Mouse (Mus musculus) embryonic facial prominence, embryonic 10.5 days (tissue): ENCODE measurements around the gene Arhgap15. TPM values are rescaled to one million over a fixed set of nuclear protein-coding genes. Genes with fewer than 3 reads are reported as not detected.

Experiments used
- DNase-seq: peaks from one replicate; pipeline ENCODE4 v3.0.0-alpha.2; 2017; ENCODE audit warnings: low spot score
- H3K27ac ChIP-seq: fragments of 300-500 bp; sonication (generic); replicated peaks from 2 replicates; pipeline ENCODE4 v1.5.1; 2016; ENCODE audit warnings: mild to moderate bottlenecking
- H3K27me3 ChIP-seq: fragments of 300-500 bp; sonication (generic); replicated peaks from 2 replicates; pipeline ENCODE4 v1.6.1; 2016; ENCODE audit warnings: low read depth, mild to moderate bottlenecking; ENCODE audit not compliant: poor library complexity, severe bottlenecking
- H3K36me3 ChIP-seq: fragments of 300-500 bp; sonication (generic); replicated peaks from 2 replicates; pipeline ENCODE4 v1.6.1; 2016; ENCODE audit warnings: mild to moderate bottlenecking, moderate library complexity
- H3K4me1 ChIP-seq: fragments of 300-500 bp; sonication (generic); 2 replicates; pipeline ENCODE4 v1.6.1; 2016
- H3K4me3 ChIP-seq: fragments of 300-500 bp; sonication (generic); 2 replicates; pipeline ENCODE4 v1.5.1; 2016; ENCODE audit warnings: mild to moderate bottlenecking, moderate library complexity
- H3K9me3 ChIP-seq: fragments of 300-500 bp; sonication (generic); 2 replicates; pipeline ENCODE4 v1.6.1; 2016; ENCODE audit warnings: mild to moderate bottlenecking
- WGBS: fragments of 180-500 bp; shearing (Covaris S2); methylation state at CpG from one replicate; pipeline ENCODE4 v1.1.7; 2016; 5-methylcytosine and 5-hydroxymethylcytosine counted together
- polyA plus RNA-seq: library from polyadenylated mRNA; unstranded; fragments of >200 nt; fragmentation: Nextera tagmentation; extraction: Ambion mirVana; gene quantifications from 2 replicates; pipeline ENCODE4 v1.2.1, GENCODE M21; 2016

Gene Arhgap15
- polyA plus RNA-seq, 1 experiment from 2014 or later, result 0.31 TPM

DNA sequence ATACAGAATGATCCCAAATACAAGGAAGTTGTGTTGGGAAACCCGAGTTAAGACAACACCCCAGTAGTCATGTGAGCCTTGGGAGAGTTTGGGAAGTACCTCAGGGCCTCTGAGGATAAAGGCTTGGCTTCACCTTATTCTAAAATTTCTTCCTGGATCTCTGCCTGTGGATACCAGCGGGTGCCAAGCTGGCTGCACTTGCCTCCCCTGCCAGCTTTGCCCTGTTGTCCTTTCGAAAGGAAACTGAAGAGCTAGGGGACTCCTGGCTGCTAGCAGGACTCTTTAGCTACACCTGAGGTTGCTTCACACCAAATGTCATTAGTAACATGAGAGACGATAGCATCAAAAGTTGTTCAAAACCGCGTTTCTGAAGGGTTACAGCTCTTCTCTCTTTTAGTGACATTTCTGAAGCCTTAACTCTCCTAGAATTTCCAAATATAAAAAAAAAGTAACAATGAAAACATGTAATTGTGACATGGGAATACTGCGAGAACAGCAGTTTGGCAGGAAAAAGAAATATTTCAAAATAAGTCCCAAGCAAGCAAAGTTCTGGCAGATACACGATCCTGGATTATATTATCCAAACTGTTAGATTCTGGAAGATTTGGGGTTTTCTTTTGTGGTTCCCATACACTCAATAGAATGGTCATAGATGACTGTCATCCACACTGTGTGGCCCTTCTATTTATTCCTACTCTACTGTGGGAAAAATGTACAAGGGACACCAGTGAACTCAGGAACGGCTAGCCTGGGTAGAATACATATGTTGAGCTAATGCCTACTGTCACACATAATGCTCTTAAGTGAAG, 364.6 kb downstream of the Arhgap15 start:
- WGBS, result 85% methylated on average over 9 of the region's 9 CpGs
- no peak overlapping the region for H3K27ac ChIP-seq
- H3K4me3 ChIP-seq, result no peak overlapping the region
- no peak for DNase-seq
- no peaks in the 10 kb centered on the region for H3K36me3 ChIP-seq
- no peaks in the 10 kb centered on the region for H3K9me3 ChIP-seq
- H3K27me3 ChIP-seq, result no peaks in the 10 kb centered on the region
- H3K4me1 ChIP-seq, result no peaks in the 10 kb centered on the region

DNA sequence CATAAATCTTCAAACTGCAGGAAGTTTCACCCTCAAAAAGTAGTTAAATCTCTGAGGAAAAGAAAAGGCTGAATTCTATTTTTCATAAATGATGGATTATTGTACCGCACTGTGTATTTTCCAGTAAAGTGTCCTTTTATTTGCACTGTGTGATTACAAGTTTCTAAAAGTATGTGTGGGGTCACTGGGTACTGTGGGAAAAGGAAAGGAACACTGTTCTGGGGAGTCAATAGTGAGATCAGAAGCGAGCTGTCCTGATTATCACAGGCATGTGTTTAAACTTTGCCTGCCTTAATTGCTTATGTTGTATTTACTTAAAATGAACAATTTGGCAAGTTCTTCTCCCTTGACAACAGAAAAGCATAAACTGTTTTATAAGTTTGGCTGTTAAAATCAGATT, 365.7 kb downstream of the Arhgap15 start:
- no peaks in the 10 kb centered on the region for H3K4me1 ChIP-seq

DNA sequence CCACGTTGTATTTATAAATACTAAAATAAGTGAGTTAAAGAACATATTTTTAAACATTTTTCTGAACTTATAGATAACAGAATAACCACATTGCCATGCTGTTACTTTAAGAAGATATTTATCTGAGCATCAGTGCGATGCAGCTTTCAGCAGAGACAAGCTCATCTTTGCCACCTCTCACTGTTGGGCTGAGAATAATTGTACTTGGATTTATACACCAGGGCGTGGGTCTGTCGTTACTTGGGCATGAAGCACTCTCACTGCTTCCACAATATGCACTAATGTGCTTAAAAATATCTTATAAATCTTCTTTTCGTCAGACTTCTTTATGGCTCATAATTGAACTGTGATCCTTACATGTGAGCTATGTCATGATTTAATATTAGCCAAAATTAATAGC, 372.5 kb downstream of the Arhgap15 start:
- no peak overlapping the region for H3K4me3 ChIP-seq
- no peaks in the 10 kb centered on the region for H3K27me3 ChIP-seq
- no peaks in the 10 kb centered on the region for H3K9me3 ChIP-seq
- no peak for DNase-seq
- H3K4me1 ChIP-seq, result no peaks in the 10 kb centered on the region
- no peaks in the 10 kb centered on the region for H3K36me3 ChIP-seq
- 92% methylated on average over 5 of the region's 5 CpGs for WGBS
- no peak overlapping the region for H3K27ac ChIP-seq

More for the DNA sequence above, 365.7 kb downstream of the Arhgap15 start:
- Histone ChIP-seq H3K9me3 (no peaks in the 10 kb centered on the region), H3K36me3 (no peaks in the 10 kb centered on the region), H3K4me3 (no peak overlapping the region), H3K27me3 (no peaks in the 10 kb centered on the region), H3K27ac (no peak overlapping the region)
- no peak for DNase-seq
- 81% methylated on average over 2 of the region's 2 CpGs for WGBS

DNA sequence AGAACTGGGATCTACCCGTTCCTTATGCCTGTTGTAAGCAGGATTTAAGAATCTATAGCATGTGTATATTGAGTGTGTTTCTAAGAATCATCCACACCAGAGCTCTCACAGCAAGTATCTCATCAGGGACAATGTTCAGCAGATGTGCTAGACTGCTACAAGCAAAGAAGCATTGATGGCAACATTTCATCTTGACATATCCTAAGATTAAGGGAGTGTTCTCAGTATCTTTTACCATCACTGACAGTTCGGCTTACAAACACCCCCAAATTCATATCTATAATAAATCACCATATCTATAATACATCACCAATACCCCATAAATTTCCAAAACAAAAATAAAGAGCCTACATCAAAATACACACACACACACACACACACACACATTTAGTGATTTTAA, 374.6 kb downstream of the Arhgap15 start:
- Histone ChIP-seq H3K4me3 (no peak overlapping the region), H3K27ac (no peak overlapping the region), H3K36me3 (no peaks in the 10 kb centered on the region), H3K9me3 (no peaks in the 10 kb centered on the region), H3K27me3 (no peaks in the 10 kb centered on the region), H3K4me1 (no peaks in the 10 kb centered on the region)
- 93% methylated on average over 2 of the region's 2 CpGs for WGBS
- no peak for DNase-seq

DNA sequence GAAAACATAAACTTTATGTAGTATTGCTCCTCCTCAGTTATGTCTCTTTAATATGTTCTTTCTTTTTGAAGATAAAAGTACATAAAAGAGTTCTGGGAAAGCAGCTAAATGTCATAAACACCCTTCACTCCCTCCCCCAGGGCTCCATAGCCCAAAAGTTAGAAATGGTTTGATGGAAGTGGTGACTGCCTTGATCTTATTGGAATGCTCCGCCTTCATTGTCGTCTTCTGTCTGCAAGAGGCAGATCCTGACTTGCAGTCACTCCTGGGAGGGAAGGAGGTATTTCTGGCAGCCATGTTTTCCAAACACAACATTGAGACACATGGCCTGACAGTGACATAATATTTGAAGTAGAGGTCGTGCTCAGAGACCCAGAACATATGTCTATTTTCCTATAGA, 375.5 kb downstream of the Arhgap15 start:
- 74% methylated on average over 3 of the region's 3 CpGs for WGBS
- no peaks in the 10 kb centered on the region for H3K27me3 ChIP-seq
- H3K9me3 ChIP-seq, result no peaks in the 10 kb centered on the region
- no peak for DNase-seq
- H3K4me3 ChIP-seq, result no peak overlapping the region
- no peaks in the 10 kb centered on the region for H3K4me1 ChIP-seq
- no peaks in the 10 kb centered on the region for H3K36me3 ChIP-seq
- no peak overlapping the region for H3K27ac ChIP-seq

DNA sequence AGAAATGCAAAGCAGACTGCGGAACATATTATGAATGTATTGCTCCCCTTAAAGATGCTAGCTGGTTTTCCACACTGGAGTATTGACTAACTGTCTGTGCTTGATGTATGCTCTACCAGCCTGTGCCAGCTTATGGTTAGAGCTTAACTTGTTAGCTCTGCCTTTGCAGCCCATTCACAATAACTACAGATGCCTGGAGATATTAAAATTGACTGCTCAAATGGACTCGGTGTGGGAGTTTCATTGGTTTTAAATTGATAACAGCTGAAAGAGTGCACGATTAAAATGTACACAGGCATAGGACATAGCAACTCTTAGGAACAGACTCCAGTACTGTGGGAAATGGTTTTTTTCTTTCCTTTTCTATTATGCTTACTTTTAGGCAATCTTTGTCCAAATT, 376.1 kb downstream of the Arhgap15 start:
- H3K27ac ChIP-seq, result no peak overlapping the region
- no peaks in the 10 kb centered on the region for H3K27me3 ChIP-seq
- no peak overlapping the region for H3K4me3 ChIP-seq
- H3K9me3 ChIP-seq, result no peaks in the 10 kb centered on the region
- no peaks in the 10 kb centered on the region for H3K36me3 ChIP-seq
- no peaks in the 10 kb centered on the region for H3K4me1 ChIP-seq
- no peak for DNase-seq
- 73% methylated on average over 3 of the region's 3 CpGs for WGBS

DNA sequence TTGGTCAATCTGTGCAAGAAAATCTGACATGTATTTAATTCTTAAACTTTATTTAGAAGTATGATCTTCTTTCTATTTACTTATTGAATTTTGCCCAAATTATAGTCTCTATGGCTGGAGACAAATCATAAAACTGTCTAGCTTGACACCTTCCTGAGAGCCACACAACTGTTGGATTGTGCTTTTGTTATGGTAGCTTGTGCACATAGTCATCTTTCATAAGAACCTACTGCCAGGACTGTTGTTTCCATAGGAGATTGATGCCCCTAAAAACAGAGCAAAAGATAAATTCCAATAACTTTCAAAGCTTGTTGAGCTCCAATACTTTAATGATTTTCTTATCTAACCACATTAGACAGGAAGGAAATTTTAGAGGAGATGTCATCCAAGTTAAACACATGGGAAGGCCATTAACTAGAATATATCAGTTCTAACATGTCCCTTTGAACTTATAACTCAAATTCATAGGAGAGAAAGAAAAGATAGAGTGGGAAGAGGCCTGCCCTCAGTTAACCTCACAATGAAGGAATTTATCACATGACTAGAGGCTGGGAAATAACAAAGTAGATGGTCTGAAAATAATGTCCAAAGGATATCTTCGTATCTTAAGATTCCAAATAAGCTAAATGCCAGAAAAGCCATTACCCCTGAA, 377.5 kb downstream of the Arhgap15 start:
- Histone ChIP-seq H3K27me3 (no peaks in the 10 kb centered on the region), H3K27ac (no peak overlapping the region), H3K9me3 (no peaks in the 10 kb centered on the region), H3K36me3 (no peaks in the 10 kb centered on the region), H3K4me1 (no peaks in the 10 kb centered on the region), H3K4me3 (no peak overlapping the region)
- WGBS, result 91% methylated on average over 1 of the region's 1 CpGs
- DNase-seq, result no peak

DNA sequence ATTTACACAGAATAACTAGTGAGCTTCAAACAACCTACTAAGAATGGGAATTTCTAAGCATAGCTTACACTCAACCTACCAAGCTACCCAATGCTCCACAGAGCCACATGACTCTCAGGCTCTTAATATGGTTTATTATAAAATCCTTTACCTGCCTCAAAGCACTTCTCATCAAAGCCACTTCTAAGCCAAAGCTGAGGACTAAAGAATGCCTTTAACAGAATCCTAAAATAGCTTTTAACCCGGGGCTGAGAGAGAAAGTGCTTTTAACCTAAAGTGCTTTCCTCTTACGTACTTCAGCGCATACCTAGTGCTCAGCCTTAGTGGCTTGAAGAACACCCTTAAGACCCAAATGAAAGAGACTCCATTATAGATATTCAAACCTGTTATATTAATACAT, 380.9 kb downstream of the Arhgap15 start:
- DNase-seq, result no peak
- Histone ChIP-seq H3K27me3 (no peaks in the 10 kb centered on the region), H3K9me3 (no peaks in the 10 kb centered on the region), H3K27ac (no peak overlapping the region), H3K4me3 (no peak overlapping the region), H3K36me3 (no peaks in the 10 kb centered on the region), H3K4me1 (no peaks in the 10 kb centered on the region)
- WGBS, result 84% methylated on average over 3 of the region's 3 CpGs

DNA sequence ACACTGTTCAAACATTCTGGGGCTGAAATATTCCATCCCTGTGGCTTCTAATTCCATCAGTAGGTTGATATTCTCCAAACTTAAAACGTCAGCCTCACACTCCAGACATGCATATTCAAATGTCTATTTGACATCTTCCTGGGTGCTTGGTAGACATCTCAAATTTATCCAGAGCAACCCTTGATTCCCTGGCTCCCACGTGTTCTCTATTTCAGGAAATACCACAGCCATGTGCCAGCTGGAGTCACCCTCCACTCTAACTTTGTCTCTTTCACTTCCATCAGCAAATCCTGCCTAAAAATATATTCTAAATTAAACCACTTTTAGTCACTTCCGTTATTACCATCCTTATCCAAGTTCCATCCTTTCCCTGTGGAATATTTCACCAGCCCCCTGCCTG, 382.6 kb downstream of the Arhgap15 start:
- H3K4me3 ChIP-seq, result no peak overlapping the region
- no peak for DNase-seq
- no peak overlapping the region for H3K27ac ChIP-seq
- H3K27me3 ChIP-seq, result no peaks in the 10 kb centered on the region
- 80% methylated on average over 3 of the region's 3 CpGs for WGBS
- H3K9me3 ChIP-seq, result no peaks in the 10 kb centered on the region
- no peaks in the 10 kb centered on the region for H3K36me3 ChIP-seq
- no peaks in the 10 kb centered on the region for H3K4me1 ChIP-seq

DNA sequence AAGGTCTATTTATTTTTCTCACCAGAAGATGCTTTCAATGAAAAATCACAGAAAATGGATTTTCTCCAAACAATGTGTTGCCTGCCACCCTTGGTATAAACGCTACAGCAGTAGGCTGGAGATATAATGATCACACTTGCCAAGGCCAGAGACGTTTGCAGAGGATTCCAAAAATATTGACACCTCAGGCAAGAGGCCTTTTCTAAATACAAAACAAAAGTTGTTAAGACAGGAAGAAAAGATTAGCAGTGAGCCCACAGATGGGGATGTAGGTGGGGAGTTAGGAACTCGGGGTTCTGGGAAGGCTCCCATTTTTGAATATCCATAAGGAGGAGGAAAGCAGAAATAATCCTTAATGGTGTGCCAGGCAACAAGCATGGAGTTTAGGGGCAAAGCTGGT, 386.2 kb downstream of the Arhgap15 start:
- Histone ChIP-seq H3K27ac (no peak overlapping the region), H3K27me3 (no peaks in the 10 kb centered on the region), H3K9me3 (no peaks in the 10 kb centered on the region), H3K4me1 (no peaks in the 10 kb centered on the region), H3K36me3 (no peaks in the 10 kb centered on the region), H3K4me3 (no peak overlapping the region)
- DNase-seq, result no peak
- 78% methylated on average over 3 of the region's 3 CpGs for WGBS

DNA sequence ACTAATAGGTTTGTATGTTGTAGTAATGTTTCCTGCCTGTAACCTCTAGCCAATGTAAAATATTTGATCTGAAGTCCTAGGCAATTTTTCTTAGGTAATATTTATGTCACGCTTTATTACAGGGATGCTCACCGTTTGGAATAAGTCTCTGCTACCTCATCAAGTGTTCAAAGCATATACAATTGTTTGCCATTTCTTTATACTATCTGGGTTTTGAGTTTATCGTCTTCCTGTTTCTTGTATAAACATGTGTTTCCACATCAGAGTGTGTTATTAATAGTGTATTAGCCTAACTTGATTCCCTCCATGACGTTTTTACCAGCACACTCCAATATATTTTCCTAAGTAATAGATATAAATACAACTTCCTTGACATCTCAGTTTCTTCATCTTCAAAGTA, 391.8 kb downstream of the Arhgap15 start:
- WGBS, result 94% methylated on average over 4 of the region's 4 CpGs
- Histone ChIP-seq H3K4me3 (no peak overlapping the region), H3K27me3 (no peaks in the 10 kb centered on the region)

DNA sequence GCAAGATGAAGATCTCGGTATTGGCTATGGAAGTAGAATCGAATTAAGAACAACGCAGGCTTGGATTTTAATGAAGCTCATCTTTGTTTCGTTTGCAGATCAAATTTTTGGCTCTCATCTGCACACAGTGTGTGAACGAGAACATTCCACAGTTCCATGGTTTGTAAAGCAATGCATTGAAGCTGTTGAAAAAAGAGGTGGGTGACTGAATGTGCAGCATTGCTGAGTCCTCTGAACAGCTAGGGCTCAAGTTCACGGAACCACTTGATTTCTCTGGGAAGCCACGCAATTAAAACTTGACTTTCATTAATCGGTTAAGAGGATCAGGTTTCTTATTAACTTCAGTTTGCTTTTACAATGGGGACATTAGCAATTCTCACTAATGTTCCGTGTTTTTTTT, 393.5 kb downstream of the Arhgap15 start:
- Histone ChIP-seq H3K4me1 (no peaks in the 10 kb centered on the region), H3K27ac (no peak overlapping the region), H3K9me3 (no peaks in the 10 kb centered on the region), H3K27me3 (no peaks in the 10 kb centered on the region), H3K36me3 (no peaks in the 10 kb centered on the region), H3K4me3 (no peak overlapping the region)
- 86% methylated on average over 9 of the region's 9 CpGs for WGBS
- no peak for DNase-seq

More for the DNA sequence above, 391.8 kb downstream of the Arhgap15 start:
- Histone ChIP-seq H3K36me3 (no peaks in the 10 kb centered on the region), H3K27ac (no peak overlapping the region), H3K4me1 (no peaks in the 10 kb centered on the region), H3K9me3 (no peaks in the 10 kb centered on the region)
- no peak for DNase-seq

DNA sequence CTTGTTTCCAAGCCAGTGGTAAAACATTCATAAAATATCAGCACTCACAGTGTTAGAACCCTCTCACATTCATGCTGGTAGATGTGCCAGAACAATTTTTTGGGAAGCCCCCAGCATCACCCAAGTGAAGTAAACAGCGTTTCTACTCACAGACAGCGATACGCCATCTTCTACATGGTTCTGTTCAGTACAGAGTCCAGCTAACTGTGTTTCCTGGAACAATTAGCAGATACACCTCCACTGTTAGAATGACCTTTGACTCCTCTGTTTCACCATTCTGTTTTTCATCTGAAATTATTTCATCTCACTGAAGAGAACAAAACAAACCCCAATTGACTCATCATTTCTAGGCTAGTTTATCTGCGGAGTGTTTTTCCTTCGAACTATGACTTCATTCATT, 394.0 kb downstream of the Arhgap15 start:
- no peaks in the 10 kb centered on the region for H3K9me3 ChIP-seq
- H3K27ac ChIP-seq, result no peak overlapping the region
- no peak for DNase-seq
- no peaks in the 10 kb centered on the region for H3K36me3 ChIP-seq
- H3K4me1 ChIP-seq, result no peaks in the 10 kb centered on the region
- 92% methylated on average over 5 of the region's 5 CpGs for WGBS
- no peaks in the 10 kb centered on the region for H3K27me3 ChIP-seq
- H3K4me3 ChIP-seq, result no peak overlapping the region
